Mouse (Mus musculus): ENCODE measurements at regions not wholly inside any gene's neighbourhood (a gene's known extent, or its start where the extent isn't known, plus 50 kb on each side); places are given as distances from the start of the nearest gene placed in this dataset.

- TF ChIP-seq USF1 (IDR thresholded peaks at IDR 0.05; ENCODE audit: low read depth, low read length) (no peak), RCOR1 (IDR thresholded peaks at IDR 0.05; ENCODE audit: low read depth, low read length) (no peak), ZMIZ1 (IDR thresholded peaks at IDR 0.05; ENCODE audit: low read depth, low read length) (no peak), RAD21 (IDR thresholded peaks at IDR 0.05; ENCODE audit: low read depth, low read length) (no peak), GATA1 (IDR thresholded peaks at IDR 0.05; ENCODE audit: low read depth, low read length) (peak; percentile 33; the same call in 1 of the 2 replicates)
These were observed 73.8 kb upstream of the Gpr139 start (continued) for GRCm38 (mm10) chr7:119258222-119258621.

GRCm38 (mm10) chr7:119256916-119257315 is 72.5 kb upstream of the Gpr139 start:
- Histone ChIP-seq H3K27me3 (ENCODE audit: control insufficient read depth in 1 of 2, insufficient read depth in 2 of 2, low read length in 2 of 2) (no peaks in the 10 kb centered on the region), H3K4me3 (ENCODE audit: control insufficient read depth in 1 of 2, insufficient read depth in 1 of 2, low read depth in 2 of 2, low read length in 2 of 2) (no peak overlapping the region), H3K36me3 (ENCODE audit: control insufficient read depth in 1 of 2, insufficient read depth in 2 of 2, low read length in 2 of 2) (peaks cover 0 to 18% of the 10 kb centered on the region in 2 experiments; a peak in 2 of 4 replicates), H3K79me2 (ENCODE audit: control insufficient read depth, insufficient read depth, low read length, poor library complexity) (no peaks in the 10 kb centered on the region), H3K9me3 (replicated peaks; ENCODE audit: insufficient read depth, low read length) (no peaks in the 10 kb centered on the region), H3K9ac (ENCODE audit: control insufficient read depth, low read depth, low read length, poor library complexity, severe bottlenecking) (no peak overlapping the region), H3K27ac (ENCODE audit: control insufficient read depth, low read depth, low read length) (no peak overlapping the region), H3K4me1 (ENCODE audit: control insufficient read depth in 1 of 2, insufficient read depth in 2 of 2, low read length in 2 of 2) (peaks cover 8 to 12% of the 10 kb centered on the region in 2 experiments)
- no peak for TF ChIP-seq TBP (IDR thresholded peaks at IDR 0.05; ENCODE audit: low read depth, low read length)
- no peak for TF ChIP-seq ELF1 (IDR thresholded peaks at IDR 0.05; ENCODE audit: low read depth, low read length)
- no peak for TF ChIP-seq POLR2A (IDR thresholded peaks at IDR 0.05; ENCODE audit: control insufficient read depth in 1 of 2, insufficient read depth in 1 of 2, low read depth in 1 of 2, low read length in 2 of 2, poor library complexity in 1 of 2)
- TF ChIP-seq CHD1 (IDR thresholded peaks at IDR 0.05; ENCODE audit: low read depth, low read length), result no peak
- no peak for TF ChIP-seq MYB (IDR thresholded peaks at IDR 0.05; ENCODE audit: low read depth, low read length)
- TF ChIP-seq MAX (IDR thresholded peaks at IDR 0.05; ENCODE audit: low read length), result no peak
- TF ChIP-seq E2F4 (IDR thresholded peaks at IDR 0.05; ENCODE audit: borderline replicate concordance, low read depth, low read length), result no peak
- no peak for TF ChIP-seq MYC (IDR thresholded peaks at IDR 0.05; ENCODE audit: low read depth, low read length)
- TF ChIP-seq EP300 (IDR thresholded peaks at IDR 0.05; ENCODE audit: low read depth in 1 of 2, low read length in 2 of 2), result no peak
- TF ChIP-seq ZC3H11A (IDR thresholded peaks at IDR 0.05; ENCODE audit: low read depth, low read length), result no peak
- no peak for TF ChIP-seq CTCF (IDR thresholded peaks at IDR 0.05 in 2 of 3, conservative IDR thresholded peaks at IDR 0.05 in 1 of 3; ENCODE audit: control insufficient read depth in 1 of 3, insufficient read depth in 1 of 3, low read depth in 2 of 3, low read length in 3 of 3, poor library complexity in 1 of 3, severe bottlenecking in 1 of 3)
- TF ChIP-seq CHD2 (IDR thresholded peaks at IDR 0.05; ENCODE audit: low read length), result no peak
- TF ChIP-seq BHLHE40 (IDR thresholded peaks at IDR 0.05; ENCODE audit: borderline replicate concordance, low read depth, low read length), result no peak
- DNase-seq (ENCODE audit: low read depth, low spot score), result no peak

GRCm38 (mm10) chr7:119252742-119253141 is 68.3 kb upstream of the Gpr139 start:
- Histone ChIP-seq H3K9ac (ENCODE audit: control insufficient read depth, low read depth, low read length, poor library complexity, severe bottlenecking) (no peak overlapping the region), H3K4me3 (ENCODE audit: control insufficient read depth in 1 of 2, insufficient read depth in 1 of 2, low read depth in 2 of 2, low read length in 2 of 2) (no peak overlapping the region), H3K9me3 (replicated peaks; ENCODE audit: insufficient read depth, low read length) (no peaks in the 10 kb centered on the region), H3K27me3 (ENCODE audit: control insufficient read depth in 1 of 2, insufficient read depth in 2 of 2, low read length in 2 of 2) (no peaks in the 10 kb centered on the region), H3K79me2 (ENCODE audit: control insufficient read depth, insufficient read depth, low read length, poor library complexity) (no peaks in the 10 kb centered on the region), H3K36me3 (ENCODE audit: control insufficient read depth in 1 of 2, insufficient read depth in 2 of 2, low read length in 2 of 2) (peaks cover 0 to 25% of the 10 kb centered on the region in 2 experiments; a peak in 2 of 4 replicates), H3K4me1 (ENCODE audit: control insufficient read depth in 1 of 2, insufficient read depth in 2 of 2, low read length in 2 of 2) (peaks cover 8 to 24% of the 10 kb centered on the region in 2 experiments), H3K27ac (ENCODE audit: control insufficient read depth, low read depth, low read length) (no peak overlapping the region; the same call in 1 of the 2 replicates)
- DNase-seq (ENCODE audit: low read depth, low spot score), result peak; percentile 46
- TF ChIP-seq POLR2AphosphoS2 (IDR thresholded peaks at IDR 0.05; ENCODE audit: low read length), result no peak
- TF ChIP-seq TBP (IDR thresholded peaks at IDR 0.05; ENCODE audit: low read depth, low read length), result no peak
- 0 out of 2 replicates have a peak, but pooled peaks have one; percentile 24 for TF ChIP-seq MAZ (IDR thresholded peaks at IDR 0.05; ENCODE audit: low read depth, low read length)
- no peak for TF ChIP-seq POLR2AphosphoS5 (IDR thresholded peaks at IDR 0.05; ENCODE audit: borderline replicate concordance, low read depth, low read length)
- peak; percentile 71 to 87 for TF ChIP-seq EP300 (IDR thresholded peaks at IDR 0.05; ENCODE audit: low read depth in 1 of 2, low read length in 2 of 2)
- TF ChIP-seq CHD1 (IDR thresholded peaks at IDR 0.05; ENCODE audit: low read depth, low read length), result no peak
- peak; percentile 69; the same call in 1 of the 2 replicates for TF ChIP-seq BHLHE40 (IDR thresholded peaks at IDR 0.05; ENCODE audit: borderline replicate concordance, low read depth, low read length)
- TF ChIP-seq ZKSCAN1 (IDR thresholded peaks at IDR 0.05; ENCODE audit: low read depth, low read length), result no peak
- no peak for TF ChIP-seq HCFC1 (IDR thresholded peaks at IDR 0.05; ENCODE audit: low read depth, low read length)
- TF ChIP-seq ELF1 (IDR thresholded peaks at IDR 0.05; ENCODE audit: low read depth, low read length), result no peak
- peak; percentile 86 for TF ChIP-seq TCF12 (IDR thresholded peaks at IDR 0.05; ENCODE audit: low read depth, low read length)
- no peak for TF ChIP-seq E2F4 (IDR thresholded peaks at IDR 0.05; ENCODE audit: borderline replicate concordance, low read depth, low read length)
- TF ChIP-seq MYB (IDR thresholded peaks at IDR 0.05; ENCODE audit: low read depth, low read length), result no peak
- no peak for TF ChIP-seq SIN3A (IDR thresholded peaks at IDR 0.05; ENCODE audit: low read length)
- TF ChIP-seq POLR2A (IDR thresholded peaks at IDR 0.05; ENCODE audit: control insufficient read depth in 1 of 2, insufficient read depth in 1 of 2, low read depth in 1 of 2, low read length in 2 of 2, poor library complexity in 1 of 2), result no peak
- TF ChIP-seq CTCF (IDR thresholded peaks at IDR 0.05 in 2 of 3, conservative IDR thresholded peaks at IDR 0.05 in 1 of 3; ENCODE audit: control insufficient read depth in 1 of 3, insufficient read depth in 1 of 3, low read depth in 2 of 3, low read length in 3 of 3, poor library complexity in 1 of 3, severe bottlenecking in 1 of 3), result no peak
- TF ChIP-seq MEF2A (IDR thresholded peaks at IDR 0.05; ENCODE audit: extremely low read depth, insufficient replicate concordance, low read depth, low read length, poor library complexity, severe bottlenecking), result no peak
- TF ChIP-seq JUND (IDR thresholded peaks at IDR 0.05; ENCODE audit: low read depth, low read length), result no peak
- TF ChIP-seq GATA1 (IDR thresholded peaks at IDR 0.05; ENCODE audit: low read depth, low read length), result peak; percentile 84
- TF ChIP-seq USF1 (IDR thresholded peaks at IDR 0.05; ENCODE audit: low read depth, low read length), result no peak
- TF ChIP-seq RAD21 (IDR thresholded peaks at IDR 0.05; ENCODE audit: low read depth, low read length), result no peak
- no peak for TF ChIP-seq MAX (IDR thresholded peaks at IDR 0.05; ENCODE audit: low read length)

Measured in MEL (cell line).